Mouse (Mus musculus): ENCODE measurements at regions not wholly inside any gene's neighbourhood (a gene's known extent, or its start where the extent isn't known, plus 50 kb on each side); places are given as distances from the start of the nearest gene placed in this dataset.
A peak's percentile ranks its signal among the peaks of the same experiment; 100 is the strongest.
"Not testable (repeated sequence)": the region's sequence is repeated elsewhere in the genome, so short reads cannot be mapped to it uniquely, and the experiment has no call there.

- DNase-seq: no peak
Measured at GRCm38 (mm10) chr9:48055246-48055645, 106.6 kb upstream of the Nxpe4 start.

DNA sequence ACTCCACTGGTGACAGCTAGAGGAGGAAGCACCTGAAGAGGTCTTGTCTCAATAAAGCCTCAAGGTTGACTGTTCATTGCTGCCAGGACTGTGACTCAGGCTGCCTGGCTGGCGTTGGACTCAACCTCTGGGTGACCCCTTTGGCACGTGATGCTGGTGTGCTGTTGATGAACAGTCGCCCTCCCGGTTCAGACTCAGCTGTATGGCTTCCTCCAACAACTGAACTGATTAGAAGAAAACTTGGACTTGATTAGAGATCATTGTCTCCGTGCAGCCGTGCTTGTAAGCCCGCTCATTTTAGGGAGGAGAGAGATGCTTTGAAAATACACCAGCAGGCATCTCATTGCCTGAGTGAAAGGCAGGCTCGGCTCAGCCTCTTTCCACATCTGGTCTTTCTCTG, 103.2 kb upstream of the Nxpe4 start:
- no peak for DNase-seq

- no peak for DNase-seq
Measured at GRCm38 (mm10) chr9:48059549-48060165, 102.2 kb upstream of the Nxpe4 start.

DNA sequence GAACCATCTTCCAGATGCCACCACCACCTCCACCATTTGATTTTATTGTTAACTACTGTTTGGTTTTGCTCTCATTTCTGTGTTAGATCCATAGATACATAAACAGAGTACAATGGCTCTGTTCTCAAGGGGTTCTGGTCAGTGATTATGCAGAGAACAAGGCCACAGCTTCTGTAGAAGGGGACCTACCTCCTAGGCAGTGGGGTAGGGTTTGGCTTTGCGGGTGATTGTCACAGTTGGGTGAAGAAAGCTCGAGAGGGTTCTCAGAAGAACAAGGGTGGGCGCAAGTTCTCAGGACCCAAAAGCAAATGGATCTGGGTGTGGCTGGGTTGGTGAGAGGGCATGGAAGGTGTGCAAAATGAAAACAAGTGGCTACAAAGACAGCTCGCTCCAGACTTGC, 100.8 kb upstream of the Nxpe4 start:
- no peak for DNase-seq

- no peak for DNase-seq
Measured at GRCm38 (mm10) chr9:48066730-48067345, 95.0 kb upstream of the Nxpe4 start.

DNA sequence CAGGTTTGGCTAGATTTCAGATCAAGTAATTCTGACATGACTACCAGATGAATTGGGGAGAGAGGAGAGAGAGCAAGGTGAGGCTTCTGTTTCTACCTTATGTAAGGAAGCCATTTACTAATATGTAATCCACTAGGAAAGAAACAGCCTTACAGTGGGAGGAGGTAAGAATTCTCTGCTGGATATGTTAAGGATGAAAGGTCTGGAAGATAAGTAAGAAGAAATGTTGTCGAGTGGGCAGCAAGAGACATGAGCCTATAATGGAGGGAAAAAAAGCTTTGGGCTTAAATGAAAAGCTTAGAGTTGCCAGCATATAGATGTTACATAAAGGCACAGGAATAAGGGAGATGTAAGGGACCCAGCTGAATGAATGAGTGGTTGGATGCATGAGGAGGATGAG, 89.2 kb upstream of the Nxpe4 start:
- no peak for DNase-seq

- no peak for DNase-seq
Measured at GRCm38 (mm10) chr9:48073096-48073495, 88.7 kb upstream of the Nxpe4 start.

GRCm38 (mm10) chr9:48075661-48076240, 86.1 kb upstream of the Nxpe4 start:
- DNase-seq: no peak

DNA sequence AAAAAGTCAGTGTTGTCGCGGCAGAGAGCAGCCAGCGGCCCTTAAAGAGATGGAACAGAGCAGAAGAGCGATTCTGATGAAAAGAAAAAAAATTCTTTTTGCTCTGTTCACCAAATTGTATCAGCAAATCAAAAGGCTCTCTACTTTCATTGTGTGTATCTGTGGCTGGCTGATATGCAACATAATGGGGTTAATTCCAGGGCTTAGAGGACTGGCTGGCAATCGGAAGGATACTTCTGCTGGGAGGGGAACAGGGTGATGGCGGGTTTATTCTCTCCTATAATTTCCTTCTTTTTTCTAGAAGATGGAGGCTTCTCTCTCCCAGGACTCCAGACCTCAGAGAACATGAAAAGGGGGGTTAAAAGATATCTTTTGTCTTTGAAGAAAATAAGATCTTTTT, 79.4 kb upstream of the Nxpe4 start:
- no peak for DNase-seq

DNA sequence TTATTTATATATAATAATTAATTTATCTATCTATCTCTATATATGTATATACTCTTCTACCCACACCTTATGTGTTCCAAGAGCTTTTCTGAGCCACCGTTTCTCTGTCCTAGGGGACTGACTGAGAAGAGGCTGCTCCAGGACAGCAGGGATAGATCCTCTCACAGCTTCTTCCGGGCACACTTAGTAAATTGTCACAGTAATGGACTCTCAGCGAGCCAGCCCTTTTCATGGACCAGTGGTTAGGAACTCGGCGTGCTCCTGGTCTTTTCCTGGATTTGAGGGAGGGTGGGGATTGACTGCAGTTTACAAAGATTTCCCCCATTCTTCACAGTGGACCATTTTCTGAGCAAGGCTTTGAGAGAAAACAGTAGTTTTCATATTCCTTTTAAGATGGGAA, 77.6 kb upstream of the Nxpe4 start:
- DNase-seq: not testable (repeated sequence)

DNA sequence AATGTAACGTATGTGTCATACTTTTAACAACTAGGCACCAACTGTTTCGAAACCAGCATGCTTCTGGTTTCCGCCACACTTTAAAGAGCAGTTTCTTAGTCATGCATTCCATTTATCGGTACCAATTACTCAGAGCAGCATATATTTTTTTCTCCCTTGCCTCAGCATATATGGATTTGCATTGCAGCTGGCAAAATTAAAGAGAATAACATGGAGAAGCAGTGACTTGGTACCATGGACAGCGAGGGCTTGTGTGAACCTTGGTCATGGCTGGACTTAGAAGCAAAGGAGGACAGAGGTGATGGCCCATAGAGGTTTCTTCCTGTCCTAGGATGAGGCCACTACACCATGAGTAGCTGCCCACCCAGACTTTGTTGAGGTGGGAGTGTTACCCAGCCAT, 72.2 kb upstream of the Nxpe4 start:
- DNase-seq: no peak

- no peak for DNase-seq
Measured at GRCm38 (mm10) chr9:48094756-48095155, 67.1 kb upstream of the Nxpe4 start.

- no peak for DNase-seq
Measured at GRCm38 (mm10) chr9:48099846-48100245, 62.0 kb upstream of the Nxpe4 start.

- DNase-seq: peak; percentile 3
Measured at GRCm38 (mm10) chr9:48106441-48107167, 55.2 kb upstream of the Nxpe4 start.

- DNase-seq: no peak
Measured at GRCm38 (mm10) chr9:48108994-48109619, 52.7 kb upstream of the Nxpe4 start.

GRCm38 (mm10) chr9:48111316-48111890, 50.4 kb upstream of the Nxpe4 start:
- DNase-seq: no peak

Measured in lung, postnatal 14 days (tissue).